Mouse (Mus musculus): ENCODE measurements around the gene Fdps. TPM values are rescaled to one million over a fixed set of nuclear protein-coding genes. Genes with fewer than 3 reads are reported as not detected.

Fdps gene
- total and polyA plus RNA-seq, 2 experiments from 2014 or later: 401 to 407 TPM

GRCm38 (mm10) chr3:89136365-89136764 lies 34.6 kb upstream of the Fdps start:
- Histone ChIP-seq H3K4me3 (ENCODE audit: low read depth, low read length) (no peak overlapping the region), H3K9ac (replicated peaks; ENCODE audit: low read length, poor library complexity, severe bottlenecking) (no peak overlapping the region), H3K36me3 (ENCODE audit: insufficient read depth, low read length) (no peaks in the 10 kb centered on the region), H3K27me3 (ENCODE audit: insufficient read depth, low read length) (no peaks in the 10 kb centered on the region), H3K4me1 (ENCODE audit: insufficient read depth, low read length) (0 out of 2 replicates have a peak, but pooled peaks cover 2% of the 10 kb centered on the region), H3K4me2 (ENCODE audit: low read depth, low read length, poor library complexity, severe bottlenecking) (no peak overlapping the region), H3K9me3 (ENCODE audit: low read length) (no peaks in the 10 kb centered on the region), H3K27ac (ENCODE audit: low read depth, low read length) (no peak overlapping the region)
- peak; percentile 18; the same call in 1 of the 2 replicates for TF ChIP-seq CTCF (IDR thresholded peaks at IDR 0.05)
- DNase-seq (ENCODE audit: low spot score) (no peak), ATAC-seq (ENCODE audit: low FRiP score) (no peak)
- 51% methylated on average over 9 of the region's 9 CpGs for WGBS

GRCm38 (mm10) chr3:89135958-89136357 lies 34.2 kb upstream of the Fdps start, which contains the start of gene Pklr:
TSS of gene Pklr (plus strand) at chr3:89136142.
- H3K4me2 ChIP-seq (ENCODE audit: low read depth, low read length, poor library complexity, severe bottlenecking): no peak within 1 kb of the TSS
- no peak within 1 kb of the TSS for H3K4me3 ChIP-seq (ENCODE audit: low read depth, low read length)
- H3K27ac ChIP-seq (ENCODE audit: low read depth, low read length): no peak within 1 kb of the TSS
- WGBS: 58% methylated on average over 3 of the region's 3 CpGs
- DNase-seq (ENCODE audit: low spot score) (no peak), ATAC-seq (ENCODE audit: low FRiP score) (no peak)
- H3K9me3 ChIP-seq (ENCODE audit: low read length): no peaks in the 10 kb centered on the region
- H3K4me1 ChIP-seq (ENCODE audit: insufficient read depth, low read length): 0 out of 2 replicates have a peak, but pooled peaks cover 2% of the 10 kb centered on the region
- H3K9ac ChIP-seq (replicated peaks; ENCODE audit: low read length, poor library complexity, severe bottlenecking): no peak within 1 kb of the TSS
- no peak for TF ChIP-seq CTCF (IDR thresholded peaks at IDR 0.05)
- H3K27me3 ChIP-seq (ENCODE audit: insufficient read depth, low read length): no peaks in the 10 kb centered on the region
- H3K36me3 ChIP-seq (ENCODE audit: insufficient read depth, low read length): no peaks in the 10 kb centered on the region

- Histone ChIP-seq H3K4me2 (ENCODE audit: low read depth, low read length, poor library complexity, severe bottlenecking) (no peak overlapping the region), H3K4me3 (ENCODE audit: low read depth, low read length) (no peak overlapping the region), H3K36me3 (ENCODE audit: insufficient read depth, low read length) (no peaks in the 10 kb centered on the region), H3K9ac (replicated peaks; ENCODE audit: low read length, poor library complexity, severe bottlenecking) (no peak overlapping the region), H3K4me1 (ENCODE audit: insufficient read depth, low read length) (0 out of 2 replicates have a peak, but pooled peaks cover 2% of the 10 kb centered on the region), H3K9me3 (ENCODE audit: low read length) (no peaks in the 10 kb centered on the region), H3K27me3 (ENCODE audit: insufficient read depth, low read length) (no peaks in the 10 kb centered on the region), H3K27ac (ENCODE audit: low read depth, low read length) (no peak overlapping the region)
- ATAC-seq (ENCODE audit: low FRiP score) (no peak), DNase-seq (ENCODE audit: low spot score) (no peak)
- 89% methylated on average over 1 of the region's 1 CpGs for WGBS
- TF ChIP-seq CTCF (IDR thresholded peaks at IDR 0.05): no peak
Observed at GRCm38 (mm10) chr3:89133752-89134151, 32.0 kb upstream of the Fdps start.

GRCm38 (mm10) chr3:89133063-89133450 lies 31.3 kb upstream of the Fdps start:
- no peak for ATAC-seq (ENCODE audit: low FRiP score)
- no peaks in the 10 kb centered on the region for H3K36me3 ChIP-seq (ENCODE audit: insufficient read depth, low read length)
- no peaks in the 10 kb centered on the region for H3K9me3 ChIP-seq (ENCODE audit: low read length)
- TF ChIP-seq CTCF (IDR thresholded peaks at IDR 0.05): no peak
- H3K4me3 ChIP-seq (ENCODE audit: low read depth, low read length): no peak overlapping the region
- 0 out of 2 replicates have a peak, but pooled peaks cover 2% of the 10 kb centered on the region for H3K4me1 ChIP-seq (ENCODE audit: insufficient read depth, low read length)
- no peak overlapping the region for H3K27ac ChIP-seq (ENCODE audit: low read depth, low read length)
- DNase-seq (ENCODE audit: low spot score): no peak
- H3K9ac ChIP-seq (replicated peaks; ENCODE audit: low read length, poor library complexity, severe bottlenecking): no peak overlapping the region
- H3K27me3 ChIP-seq (ENCODE audit: insufficient read depth, low read length): no peaks in the 10 kb centered on the region
- no peak overlapping the region for H3K4me2 ChIP-seq (ENCODE audit: low read depth, low read length, poor library complexity, severe bottlenecking)
- WGBS: 78% methylated on average over 7 of the region's 7 CpGs

GRCm38 (mm10) chr3:89132285-89133062 lies 30.7 kb upstream of the Fdps start:
- WGBS: 17% methylated on average over 27 of the region's 30 CpGs
- DNase-seq (ENCODE audit: low spot score) (peak; percentile 33), ATAC-seq (ENCODE audit: low FRiP score) (no peak)
- TF ChIP-seq CTCF (IDR thresholded peaks at IDR 0.05): peak; percentile 64
- no peaks in the 10 kb centered on the region for H3K27me3 ChIP-seq (ENCODE audit: insufficient read depth, low read length)
- H3K9me3 ChIP-seq (ENCODE audit: low read length): no peaks in the 10 kb centered on the region
- peak overlapping the region; percentile 64 for H3K4me2 ChIP-seq (ENCODE audit: low read depth, low read length, poor library complexity, severe bottlenecking)
- H3K4me3 ChIP-seq (ENCODE audit: low read depth, low read length): peak overlapping the region; percentile 33
- no peak overlapping the region for H3K27ac ChIP-seq (ENCODE audit: low read depth, low read length)
- peak overlapping the region; percentile 46; the same call in 1 of the 2 replicates for H3K9ac ChIP-seq (replicated peaks; ENCODE audit: low read length, poor library complexity, severe bottlenecking)
- no peaks in the 10 kb centered on the region for H3K36me3 ChIP-seq (ENCODE audit: insufficient read depth, low read length)
- H3K4me1 ChIP-seq (ENCODE audit: insufficient read depth, low read length): 0 out of 2 replicates have a peak, but pooled peaks cover 2% of the 10 kb centered on the region

- H3K27ac ChIP-seq (ENCODE audit: low read depth, low read length): no peak overlapping the region
- H3K4me2 ChIP-seq (ENCODE audit: low read depth, low read length, poor library complexity, severe bottlenecking): peak overlapping the region; percentile 64
- WGBS: 46% methylated on average over 4 of the region's 4 CpGs
- H3K9me3 ChIP-seq (ENCODE audit: low read length): no peaks in the 10 kb centered on the region
- H3K4me3 ChIP-seq (ENCODE audit: low read depth, low read length): no peak overlapping the region
- TF ChIP-seq CTCF (IDR thresholded peaks at IDR 0.05): no peak
- ATAC-seq (ENCODE audit: low FRiP score) (no peak), DNase-seq (ENCODE audit: low spot score) (no peak)
- H3K9ac ChIP-seq (replicated peaks; ENCODE audit: low read length, poor library complexity, severe bottlenecking): peak overlapping the region; percentile 46; the same call in 1 of the 2 replicates
- no peaks in the 10 kb centered on the region for H3K36me3 ChIP-seq (ENCODE audit: insufficient read depth, low read length)
- H3K27me3 ChIP-seq (ENCODE audit: insufficient read depth, low read length): no peaks in the 10 kb centered on the region
- H3K4me1 ChIP-seq (ENCODE audit: insufficient read depth, low read length): 0 out of 2 replicates have a peak, but pooled peaks cover 2% of the 10 kb centered on the region
Observed at GRCm38 (mm10) chr3:89131816-89132215, 30.1 kb upstream of the Fdps start.
